Mouse (Mus musculus) C2C12 (cell line): Measurements from ENCODE around the gene Sh3bgrl.

Source experiments
- CEBPB ChIP-seq: IDR thresholded peaks from one replicate; pipeline ENCODE4 v1.6.1; 2011; ENCODE audit warnings: low read depth, mild to moderate bottlenecking, control low read depth, moderate library complexity
- CTCF ChIP-seq: IDR thresholded peaks from one replicate; pipeline ENCODE4 v1.5.1; 2011; ENCODE audit not compliant: control insufficient read depth, insufficient read depth, insufficient read length
- MAX ChIP-seq: IDR thresholded peaks from one replicate; pipeline ENCODE4 v1.6.1; 2011; ENCODE audit warnings: mild to moderate bottlenecking, control low read depth
- MYOD1 ChIP-seq: IDR thresholded peaks from one replicate; pipeline ENCODE4 v1.6.1; 2011; ENCODE audit warnings: low read depth; ENCODE audit not compliant: control insufficient read depth, insufficient read length
- MYOG ChIP-seq: IDR thresholded peaks from one replicate; pipeline ENCODE4 v1.6.1; 2011; ENCODE audit not compliant: control insufficient read depth, insufficient read length; ENCODE audit errors: extremely low read depth
- USF1 ChIP-seq: IDR thresholded peaks from one replicate; pipeline ENCODE4 v1.6.1; 2011; ENCODE audit warnings: low read depth, mild to moderate bottlenecking, control low read depth, moderate library complexity

GRCm38 (mm10) chrX:109130066-109130465 is 34.9 kb downstream of the Sh3bgrl start:
- TF ChIP-seq CTCF (no peak), MAX (no peak), MYOD1 (no peak), CEBPB (no peak), USF1 (no peak), MYOG (no peak)
